Mouse (Mus musculus): ENCODE results near the gene Lamc2. TPM values are rescaled to one million over a fixed set of nuclear protein-coding genes. Genes with fewer than 3 reads are reported as not detected.

Gene Lamc2
- polyA plus RNA-seq, 1 experiment from 2014 or later, result 0.53 TPM

GRCm38 (mm10) chr1:153139635-153140034 lies 46.6 kb downstream of the Lamc2 start:
- Histone ChIP-seq H3K9ac (no peak overlapping the region), H3K9me3 (no peaks in the 10 kb centered on the region), H3K36me3 (no peaks in the 10 kb centered on the region), H3K27ac (no peak overlapping the region), H3K4me2 (replicated peaks) (no peak overlapping the region), H3K4me3 (no peak overlapping the region), H3K27me3 (replicated peaks) (no peaks in the 10 kb centered on the region), H3K4me1 (peaks cover 6% of the 10 kb centered on the region)
- ATAC-seq (ENCODE audit: low FRiP score, low read depth), result no peak
- WGBS, result 86% methylated on average over 7 of the region's 7 CpGs

DNA sequence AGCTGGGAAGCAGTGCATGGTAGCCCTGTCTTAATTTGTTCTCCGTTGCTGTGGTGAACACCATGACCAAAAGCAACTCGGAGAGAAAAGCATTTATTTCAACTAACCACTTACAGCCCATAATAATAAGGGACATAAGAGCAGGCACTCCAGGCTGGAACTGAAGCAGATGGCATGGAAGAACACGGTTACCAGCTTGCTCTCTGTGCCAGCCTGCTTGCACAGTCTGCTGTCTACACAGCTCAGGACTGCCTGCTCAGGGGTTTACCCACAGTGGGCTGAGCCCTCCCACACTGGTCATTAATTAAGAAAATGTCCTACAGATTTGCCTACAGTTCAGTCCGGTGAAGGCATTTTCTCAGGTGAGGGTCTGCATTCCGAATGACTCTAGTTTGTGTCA lies 47.8 kb downstream of the Lamc2 start:
- ATAC-seq (ENCODE audit: low FRiP score, low read depth), result no peak
- peaks cover 18% of the 10 kb centered on the region for H3K4me1 ChIP-seq
- H3K4me2 ChIP-seq (replicated peaks), result no peak overlapping the region
- WGBS, result 78% methylated on average over 5 of the region's 5 CpGs
- H3K9me3 ChIP-seq, result no peaks in the 10 kb centered on the region
- no peak overlapping the region for H3K9ac ChIP-seq
- no peak overlapping the region for H3K27ac ChIP-seq
- H3K36me3 ChIP-seq, result no peaks in the 10 kb centered on the region
- H3K4me3 ChIP-seq, result no peak overlapping the region
- no peaks in the 10 kb centered on the region for H3K27me3 ChIP-seq (replicated peaks)

DNA sequence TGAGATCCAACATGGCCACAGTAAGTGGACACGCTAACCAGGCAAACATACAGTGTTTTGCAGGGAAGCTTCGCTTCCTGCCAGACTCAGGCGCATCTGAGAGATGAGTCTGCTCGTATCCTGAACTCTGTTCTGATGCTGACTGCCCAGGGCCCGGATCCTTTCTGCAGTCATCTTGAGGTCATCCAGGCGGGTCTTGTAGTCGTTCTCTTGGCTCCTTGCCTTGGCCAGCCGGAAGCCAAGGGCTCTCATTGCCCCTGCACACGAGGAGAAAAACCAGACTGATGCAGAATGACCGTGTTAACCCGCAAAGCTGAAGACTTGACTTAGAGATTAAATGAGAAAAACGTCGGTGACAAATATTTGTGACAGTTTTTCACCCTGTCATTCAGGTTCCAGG lies 49.6 kb downstream of the Lamc2 start:
- WGBS, result 88% methylated on average over 13 of the region's 13 CpGs
- no peaks in the 10 kb centered on the region for H3K36me3 ChIP-seq
- H3K4me2 ChIP-seq (replicated peaks), result no peak overlapping the region
- H3K27ac ChIP-seq, result no peak overlapping the region
- H3K9me3 ChIP-seq, result no peaks in the 10 kb centered on the region
- H3K27me3 ChIP-seq (replicated peaks), result no peaks in the 10 kb centered on the region
- no peak overlapping the region for H3K4me3 ChIP-seq
- no peak for ATAC-seq (ENCODE audit: low FRiP score, low read depth)
- no peak overlapping the region for H3K9ac ChIP-seq
- H3K4me1 ChIP-seq, result peaks cover 20% of the 10 kb centered on the region

- H3K9ac ChIP-seq, result no peak overlapping the region
These were observed 52.1 kb downstream of the Lamc2 start for GRCm38 (mm10) chr1:153133865-153134781.

DNA sequence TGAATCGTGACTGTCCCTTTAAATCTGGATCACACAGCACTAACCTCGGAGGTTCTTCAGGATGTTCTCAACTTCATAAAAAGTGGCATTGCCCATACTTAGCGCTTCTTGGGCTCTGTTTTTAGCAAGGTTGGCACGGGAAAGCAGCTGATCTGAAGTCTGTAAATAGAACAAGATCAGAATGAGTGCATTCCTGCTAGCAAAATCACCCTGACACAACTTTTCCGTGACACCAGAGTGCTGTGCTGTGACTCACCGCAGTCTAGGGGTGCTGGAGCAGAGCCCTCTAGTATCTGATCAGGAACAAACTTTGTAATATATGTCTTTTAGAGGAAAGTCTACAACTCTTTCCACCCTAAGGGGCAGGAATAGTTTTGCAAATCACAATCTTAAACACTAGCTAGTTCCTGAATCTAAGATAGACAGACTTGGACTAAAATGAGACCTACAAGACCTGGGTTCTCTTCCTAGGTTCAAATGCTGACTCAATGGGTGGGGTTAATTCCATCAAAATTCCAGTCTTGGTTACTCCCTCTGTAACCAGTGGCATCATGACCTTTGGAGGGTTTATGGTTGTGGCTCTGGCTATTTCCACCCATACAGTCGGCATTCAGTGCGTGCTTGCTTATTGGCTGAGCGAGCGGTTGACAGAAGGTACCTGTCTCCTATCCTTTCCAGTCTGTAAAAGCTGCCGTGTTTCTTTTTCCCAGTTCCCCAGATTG lies 56.1 kb downstream of the Lamc2 start:
- Histone ChIP-seq H3K4me2 (replicated peaks) (no peak overlapping the region), H3K9me3 (no peaks in the 10 kb centered on the region), H3K4me3 (no peak overlapping the region), H3K27me3 (replicated peaks) (no peaks in the 10 kb centered on the region), H3K36me3 (no peaks in the 10 kb centered on the region), H3K27ac (no peak overlapping the region), H3K9ac (no peak overlapping the region), H3K4me1 (peaks cover 16% of the 10 kb centered on the region)
- 88% methylated on average over 11 of the region's 11 CpGs for whole genome bisulfite sequencing
- no peak for ATAC-seq (ENCODE audit: low FRiP score, low read depth)

More at GRCm38 (mm10) chr1:153133865-153134781, 52.1 kb downstream of the Lamc2 start:
- Histone ChIP-seq H3K4me1 (peaks cover 20% of the 10 kb centered on the region), H3K27ac (no peak overlapping the region), H3K4me2 (replicated peaks) (no peak overlapping the region), H3K4me3 (no peak overlapping the region), H3K9me3 (no peaks in the 10 kb centered on the region), H3K36me3 (no peaks in the 10 kb centered on the region), H3K27me3 (replicated peaks) (no peaks in the 10 kb centered on the region)
- 0 out of 2 replicates have a peak, but pooled peaks have one; percentile 41 for ATAC-seq (ENCODE audit: low FRiP score, low read depth)
- WGBS, result 19% methylated on average over 9 of the region's 9 CpGs

DNA sequence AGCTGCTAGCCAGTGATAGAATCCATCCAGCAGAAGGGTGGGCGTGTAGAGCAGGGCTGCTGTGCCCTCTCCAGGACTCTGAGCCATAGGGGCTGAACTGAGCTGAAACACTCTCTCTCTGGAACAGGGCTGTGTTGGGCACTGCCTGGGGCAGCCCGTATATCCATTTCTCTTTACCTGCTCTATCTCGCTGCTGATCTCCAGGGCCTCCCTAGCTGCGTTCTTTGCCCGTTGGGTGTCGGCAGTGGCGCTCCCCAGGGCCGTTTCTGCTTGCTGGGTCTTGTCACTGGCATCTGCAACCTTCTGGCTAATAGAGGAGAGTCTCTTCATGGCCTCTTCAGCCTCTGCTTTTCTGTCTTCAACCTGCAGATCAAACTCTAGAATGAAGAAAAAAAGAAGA lies 57.5 kb downstream of the Lamc2 start:
- H3K9ac ChIP-seq, result no peak overlapping the region
- H3K4me1 ChIP-seq, result peaks cover 6% of the 10 kb centered on the region; the same call in 1 of the 2 replicates
- no peak overlapping the region for H3K4me3 ChIP-seq
- no peak overlapping the region for H3K27ac ChIP-seq
- H3K27me3 ChIP-seq (replicated peaks), result no peaks in the 10 kb centered on the region
- H3K36me3 ChIP-seq, result no peaks in the 10 kb centered on the region
- WGBS, result 83% methylated on average over 8 of the region's 8 CpGs
- no peaks in the 10 kb centered on the region for H3K9me3 ChIP-seq
- no peak for ATAC-seq (ENCODE audit: low FRiP score, low read depth)
- no peak overlapping the region for H3K4me2 ChIP-seq (replicated peaks)

DNA sequence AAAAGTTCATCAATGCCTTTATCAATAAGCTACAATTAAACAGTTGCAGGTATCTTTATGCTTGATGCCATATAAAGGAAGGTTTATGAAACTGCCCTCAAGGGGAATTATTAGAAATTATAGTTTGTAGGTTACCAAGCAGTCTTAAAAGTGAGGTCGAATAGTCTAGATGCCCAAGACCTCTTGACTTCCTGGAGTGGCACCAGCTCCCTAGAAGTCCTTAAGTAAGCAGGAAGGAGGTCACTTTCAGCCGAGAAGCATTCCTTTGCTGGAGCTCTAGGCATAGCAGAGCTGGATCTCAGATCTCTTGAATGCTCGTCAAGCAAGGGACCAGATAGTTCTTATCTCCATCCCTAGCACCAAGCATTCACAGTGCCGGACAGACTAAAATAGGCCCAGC lies 58.6 kb downstream of the Lamc2 start:
- H3K27me3 ChIP-seq (replicated peaks), result no peaks in the 10 kb centered on the region
- H3K36me3 ChIP-seq, result no peaks in the 10 kb centered on the region
- ATAC-seq (ENCODE audit: low FRiP score, low read depth), result no peak
- H3K9ac ChIP-seq, result no peak overlapping the region
- H3K9me3 ChIP-seq, result no peaks in the 10 kb centered on the region
- 87% methylated on average over 4 of the region's 4 CpGs for WGBS
- no peak overlapping the region for H3K27ac ChIP-seq
- no peaks in the 10 kb centered on the region for H3K4me1 ChIP-seq
- no peak overlapping the region for H3K4me2 ChIP-seq (replicated peaks)
- H3K4me3 ChIP-seq, result no peak overlapping the region

DNA sequence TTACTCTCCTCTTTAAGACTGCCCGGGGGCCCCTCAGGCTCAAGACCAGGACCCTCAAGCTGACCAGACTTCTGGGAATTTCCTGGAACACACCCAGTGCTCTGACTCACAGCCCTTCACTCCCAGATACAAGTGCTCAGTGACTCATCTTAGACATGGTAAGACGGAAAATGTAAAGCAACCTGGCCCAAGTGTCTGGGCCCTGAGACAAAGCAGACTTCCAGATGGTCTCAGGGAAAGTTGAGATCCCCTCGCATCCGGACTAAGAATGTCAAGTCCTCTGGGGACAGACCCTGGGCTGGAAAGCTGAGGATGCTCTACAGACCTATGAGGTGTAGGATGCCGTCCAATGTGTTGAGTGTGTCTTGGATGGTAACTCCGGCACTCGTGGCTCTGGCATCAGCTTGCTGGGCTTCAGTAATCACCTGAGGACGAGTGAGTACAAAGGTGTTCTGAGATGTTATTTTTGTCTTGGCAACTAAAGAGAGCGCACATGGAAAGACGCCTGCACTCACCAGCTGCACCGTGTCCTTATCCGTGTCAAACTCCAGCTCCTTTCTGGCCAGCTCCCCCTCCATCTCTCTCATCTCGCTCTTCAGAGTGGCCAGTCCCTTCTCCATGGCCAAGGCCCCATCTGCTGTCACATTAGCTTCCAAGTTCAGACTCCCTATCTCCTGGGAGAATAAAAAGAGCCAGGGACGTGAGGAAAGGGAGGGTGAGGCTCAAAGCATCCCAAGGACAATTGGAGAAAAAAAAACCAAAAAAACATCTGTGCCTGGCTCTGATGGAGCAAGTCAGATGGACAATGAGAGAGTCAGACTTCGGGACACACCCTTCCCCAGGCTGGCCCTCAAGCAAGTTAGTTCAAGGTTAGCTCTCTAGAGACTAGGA lies 59.5 kb downstream of the Lamc2 start:
- H3K9me3 ChIP-seq, result no peaks in the 10 kb centered on the region
- H3K4me2 ChIP-seq (replicated peaks), result no peak overlapping the region
- 90% methylated on average over 15 of the region's 15 CpGs for WGBS
- H3K36me3 ChIP-seq, result no peaks in the 10 kb centered on the region
- H3K9ac ChIP-seq, result no peak overlapping the region
- no peak overlapping the region for H3K27ac ChIP-seq
- no peaks in the 10 kb centered on the region for H3K27me3 ChIP-seq (replicated peaks)
- ATAC-seq (ENCODE audit: low FRiP score, low read depth), result no peak
- no peak overlapping the region for H3K4me3 ChIP-seq
- no peaks in the 10 kb centered on the region for H3K4me1 ChIP-seq

GRCm38 (mm10) chr1:153125287-153126275 lies 60.7 kb downstream of the Lamc2 start:
- H3K4me2 ChIP-seq (replicated peaks), result no peak overlapping the region

GRCm38 (mm10) chr1:153124502-153124901 lies 61.7 kb downstream of the Lamc2 start:
- Histone ChIP-seq H3K36me3 (no peaks in the 10 kb centered on the region), H3K4me2 (replicated peaks) (no peak overlapping the region), H3K9me3 (no peaks in the 10 kb centered on the region), H3K4me3 (no peak overlapping the region), H3K4me1 (no peaks in the 10 kb centered on the region), H3K27ac (no peak overlapping the region), H3K27me3 (replicated peaks) (no peaks in the 10 kb centered on the region), H3K9ac (no peak overlapping the region)
- no peak for ATAC-seq (ENCODE audit: low FRiP score, low read depth)
- 88% methylated on average over 5 of the region's 5 CpGs for WGBS

More at GRCm38 (mm10) chr1:153125287-153126275, 60.7 kb downstream of the Lamc2 start:
- H3K36me3 ChIP-seq, result no peaks in the 10 kb centered on the region
- no peak overlapping the region for H3K4me3 ChIP-seq
- H3K9ac ChIP-seq, result no peak overlapping the region
- H3K4me1 ChIP-seq, result no peaks in the 10 kb centered on the region
- no peaks in the 10 kb centered on the region for H3K27me3 ChIP-seq (replicated peaks)
- H3K9me3 ChIP-seq, result no peaks in the 10 kb centered on the region
- no peak for ATAC-seq (ENCODE audit: low FRiP score, low read depth)
- 69% methylated on average over 8 of the region's 8 CpGs for WGBS
- no peak overlapping the region for H3K27ac ChIP-seq

GRCm38 (mm10) chr1:153122764-153123163 lies 63.5 kb downstream of the Lamc2 start:
- H3K4me2 ChIP-seq (replicated peaks), result no peak overlapping the region
- H3K4me1 ChIP-seq, result no peaks in the 10 kb centered on the region
- H3K9ac ChIP-seq, result no peak overlapping the region
- no peaks in the 10 kb centered on the region for H3K27me3 ChIP-seq (replicated peaks)
- no peak for ATAC-seq (ENCODE audit: low FRiP score, low read depth)
- H3K27ac ChIP-seq, result no peak overlapping the region
- H3K36me3 ChIP-seq, result no peaks in the 10 kb centered on the region
- no peak overlapping the region for H3K4me3 ChIP-seq
- 85% methylated on average over 4 of the region's 4 CpGs for WGBS
- H3K9me3 ChIP-seq, result no peaks in the 10 kb centered on the region
